Mouse (Mus musculus): ENCODE measurements around the gene Pnpla7.

- TF ChIP-seq CTCF (IDR thresholded peaks at IDR 0.05) (no peak), POLR2A (IDR thresholded peaks at IDR 0.05; ENCODE audit: insufficient read depth, low read depth, low read length) (no peak)
Measured at GRCm38 (mm10) chr2:25064285-25064684, 88.5 kb downstream of the Pnpla7 start.

All from heart, adult 2 months (tissue).